Mouse (Mus musculus): ENCODE measurements at regions not wholly inside any gene's neighbourhood (a gene's known extent, or its start where the extent isn't known, plus 50 kb on each side); places are given as distances from the start of the nearest gene placed in this dataset.

DNA sequence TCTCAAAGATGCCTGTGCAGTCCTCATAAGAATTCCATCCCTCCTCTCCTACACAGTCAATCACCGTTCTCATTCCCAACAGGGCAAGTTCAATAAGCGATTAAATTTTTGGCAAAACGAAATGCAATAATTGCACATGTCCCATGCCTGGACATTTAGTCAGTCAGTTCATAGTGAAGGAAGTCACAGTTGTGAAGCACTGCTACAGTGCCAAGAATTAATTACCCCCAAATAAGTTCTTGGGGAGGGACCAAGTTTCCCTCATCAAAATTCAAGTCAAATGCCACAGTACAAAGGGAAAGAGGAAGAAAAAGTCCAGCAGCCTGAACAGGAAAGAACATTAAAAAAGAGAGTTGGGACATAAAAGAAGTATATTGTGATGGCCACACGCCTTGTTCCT, 112.4 kb upstream of the Ppargc1a start:
- no peaks in the 10 kb centered on the region for H3K4me1 ChIP-seq (ENCODE audit: control insufficient read depth, insufficient read depth, insufficient read length)
- 85% methylated on average over 4 of the region's 4 CpGs for WGBS
- no peaks in the 10 kb centered on the region for H3K36me3 ChIP-seq (ENCODE audit: control insufficient read depth, insufficient read depth, low read length)
- TF ChIP-seq CTCF (IDR thresholded peaks at IDR 0.05; ENCODE audit: extremely low read depth, insufficient read depth, insufficient read length, insufficient replicate concordance) (no peak), POLR2A (IDR thresholded peaks at IDR 0.05; ENCODE audit: low read depth, low read length) (no peak)
- H3K27me3 ChIP-seq (ENCODE audit: control insufficient read depth, insufficient read depth, low read length), result no peaks in the 10 kb centered on the region
- H3K27ac ChIP-seq (ENCODE audit: insufficient read depth, low read length), result no peak overlapping the region
- no peak for DNase-seq (ENCODE audit: low read depth in 1 of 2, low spot score in 2 of 2)
- no peak overlapping the region for H3K4me3 ChIP-seq (ENCODE audit: extremely low read depth, insufficient read depth, insufficient read length)

GRCm38 (mm10) chr5:51671190-51671589, 103.7 kb upstream of the Ppargc1a start:
- WGBS, result 89% methylated on average over 5 of the region's 5 CpGs

GRCm38 (mm10) chr5:51665241-51665640, 97.7 kb upstream of the Ppargc1a start:
- no peaks in the 10 kb centered on the region for H3K4me1 ChIP-seq (ENCODE audit: control insufficient read depth, insufficient read depth, insufficient read length)
- H3K27me3 ChIP-seq (ENCODE audit: control insufficient read depth, insufficient read depth, low read length), result no peaks in the 10 kb centered on the region
- H3K27ac ChIP-seq (ENCODE audit: insufficient read depth, low read length), result no peak overlapping the region
- TF ChIP-seq CTCF (IDR thresholded peaks at IDR 0.05; ENCODE audit: extremely low read depth, insufficient read depth, insufficient read length, insufficient replicate concordance) (no peak), POLR2A (IDR thresholded peaks at IDR 0.05; ENCODE audit: low read depth, low read length) (no peak)
- DNase-seq (ENCODE audit: low read depth in 1 of 2, low spot score in 2 of 2), result no peak
- WGBS, result 79% methylated on average over 6 of the region's 6 CpGs
- no peaks in the 10 kb centered on the region for H3K36me3 ChIP-seq (ENCODE audit: control insufficient read depth, insufficient read depth, low read length)
- no peak overlapping the region for H3K4me3 ChIP-seq (ENCODE audit: extremely low read depth, insufficient read depth, insufficient read length)

More at GRCm38 (mm10) chr5:51671190-51671589, 103.7 kb upstream of the Ppargc1a start:
- H3K27me3 ChIP-seq (ENCODE audit: control insufficient read depth, insufficient read depth, low read length), result no peaks in the 10 kb centered on the region
- no peak overlapping the region for H3K4me3 ChIP-seq (ENCODE audit: extremely low read depth, insufficient read depth, insufficient read length)
- no peak for DNase-seq (ENCODE audit: low read depth in 1 of 2, low spot score in 2 of 2)
- H3K36me3 ChIP-seq (ENCODE audit: control insufficient read depth, insufficient read depth, low read length), result no peaks in the 10 kb centered on the region
- no peaks in the 10 kb centered on the region for H3K4me1 ChIP-seq (ENCODE audit: control insufficient read depth, insufficient read depth, insufficient read length)
- no peak overlapping the region for H3K27ac ChIP-seq (ENCODE audit: insufficient read depth, low read length)
- no peak for TF ChIP-seq POLR2A (IDR thresholded peaks at IDR 0.05; ENCODE audit: low read depth, low read length)

GRCm38 (mm10) chr5:51658232-51658896, 90.8 kb upstream of the Ppargc1a start:
- TF ChIP-seq POLR2A (IDR thresholded peaks at IDR 0.05; ENCODE audit: low read depth, low read length) (no peak), CTCF (IDR thresholded peaks at IDR 0.05; ENCODE audit: extremely low read depth, insufficient read depth, insufficient read length, insufficient replicate concordance) (no peak)
- H3K27me3 ChIP-seq (ENCODE audit: control insufficient read depth, insufficient read depth, low read length), result no peaks in the 10 kb centered on the region
- no peak overlapping the region for H3K4me3 ChIP-seq (ENCODE audit: extremely low read depth, insufficient read depth, insufficient read length)
- no peak for DNase-seq (ENCODE audit: low read depth in 1 of 2, low spot score in 2 of 2)
- WGBS, result 70% methylated on average over 6 of the region's 6 CpGs
- no peaks in the 10 kb centered on the region for H3K36me3 ChIP-seq (ENCODE audit: control insufficient read depth, insufficient read depth, low read length)
- H3K4me1 ChIP-seq (ENCODE audit: control insufficient read depth, insufficient read depth, insufficient read length), result no peaks in the 10 kb centered on the region
- no peak overlapping the region for H3K27ac ChIP-seq (ENCODE audit: insufficient read depth, low read length)

- TF ChIP-seq CTCF (IDR thresholded peaks at IDR 0.05; ENCODE audit: extremely low read depth, insufficient read depth, insufficient read length, insufficient replicate concordance) (no peak), POLR2A (IDR thresholded peaks at IDR 0.05; ENCODE audit: low read depth, low read length) (no peak)
- no peak for DNase-seq (ENCODE audit: low read depth in 1 of 2, low spot score in 2 of 2)
- H3K4me3 ChIP-seq (ENCODE audit: extremely low read depth, insufficient read depth, insufficient read length), result no peak overlapping the region
- H3K27me3 ChIP-seq (ENCODE audit: control insufficient read depth, insufficient read depth, low read length), result no peaks in the 10 kb centered on the region
- 50% methylated on average over 2 of the region's 2 CpGs for WGBS
- H3K36me3 ChIP-seq (ENCODE audit: control insufficient read depth, insufficient read depth, low read length), result no peaks in the 10 kb centered on the region
- no peaks in the 10 kb centered on the region for H3K4me1 ChIP-seq (ENCODE audit: control insufficient read depth, insufficient read depth, insufficient read length)
- H3K27ac ChIP-seq (ENCODE audit: insufficient read depth, low read length), result no peak overlapping the region
These were observed 86.0 kb upstream of the Ppargc1a start for GRCm38 (mm10) chr5:51653507-51653906.

- no peak for DNase-seq (ENCODE audit: low read depth in 1 of 2, low spot score in 2 of 2)
- H3K27me3 ChIP-seq (ENCODE audit: control insufficient read depth, insufficient read depth, low read length), result no peaks in the 10 kb centered on the region
- H3K4me1 ChIP-seq (ENCODE audit: control insufficient read depth, insufficient read depth, insufficient read length), result no peaks in the 10 kb centered on the region
- no peak overlapping the region for H3K4me3 ChIP-seq (ENCODE audit: extremely low read depth, insufficient read depth, insufficient read length)
- TF ChIP-seq POLR2A (IDR thresholded peaks at IDR 0.05; ENCODE audit: low read depth, low read length), result no peak
- no peak for TF ChIP-seq CTCF (IDR thresholded peaks at IDR 0.05; ENCODE audit: extremely low read depth, insufficient read depth, insufficient read length, insufficient replicate concordance)
- WGBS, result 87% methylated on average over 5 of the region's 5 CpGs
- no peak overlapping the region for H3K27ac ChIP-seq (ENCODE audit: insufficient read depth, low read length)
- no peaks in the 10 kb centered on the region for H3K36me3 ChIP-seq (ENCODE audit: control insufficient read depth, insufficient read depth, low read length)
These were observed 56.9 kb upstream of the Ppargc1a start for GRCm38 (mm10) chr5:51624400-51624799.
